Mouse (Mus musculus) thymus, adult 2 months (tissue): ENCODE data around the gene Slc7a4. TPM values are rescaled to one million over a fixed set of nuclear protein-coding genes. Genes with fewer than 3 reads are reported as not detected.
"Not testable (repeated sequence)": the region's sequence is repeated elsewhere in the genome, so short reads cannot be mapped to it uniquely, and the experiment has no call there.

Source experiments
- DNase-seq: peaks from one replicate; pipeline ENCODE4 v3.0.0; 2021
- H3K27ac ChIP-seq: fragments of 200-500 bp; 2 replicates; pipeline ENCODE4 v1.5.1; 2012; ENCODE audit warnings: low read length, control low read depth; ENCODE audit not compliant: control insufficient read depth, insufficient read depth
- H3K27me3 ChIP-seq: fragments of 200-500 bp; 2 replicates; pipeline ENCODE4 v1.6.1; 2012; ENCODE audit warnings: mild to moderate bottlenecking, low read length, moderate library complexity, mixed read lengths; ENCODE audit not compliant: control insufficient read depth, insufficient read depth
- H3K36me3 ChIP-seq: fragments of 200-500 bp; 2 replicates; pipeline ENCODE4 v1.6.1; 2012; ENCODE audit warnings: mild to moderate bottlenecking, low read length, moderate library complexity; ENCODE audit not compliant: control insufficient read depth, insufficient read depth
- H3K4me1 ChIP-seq: fragments of 200-500 bp; replicated peaks from 2 replicates; pipeline ENCODE4 v1.6.1; 2012; ENCODE audit warnings: low read length; ENCODE audit not compliant: control insufficient read depth, insufficient read depth
- H3K4me3 ChIP-seq: fragments of 200-500 bp; 2 replicates; pipeline ENCODE4 v1.5.1; 2012; ENCODE audit warnings: mild to moderate bottlenecking, low read length, control low read depth, moderate library complexity; ENCODE audit not compliant: control insufficient read depth, insufficient read depth
- CTCF ChIP-seq: fragments of 200-500 bp; IDR thresholded peaks from 2 replicates; pipeline ENCODE4 v1.5.1; 2012; ENCODE audit warnings: mild to moderate bottlenecking, control low read depth, low read length, moderate library complexity, borderline replicate concordance; ENCODE audit not compliant: control insufficient read depth, poor library complexity, insufficient read depth; ENCODE audit errors: extremely low read depth
- POLR2A ChIP-seq: fragments of 200-500 bp; IDR thresholded peaks from 2 replicates; pipeline ENCODE4 v1.6.1; 2012; ENCODE audit warnings: mild to moderate bottlenecking, low read length, control low read depth, moderate library complexity; ENCODE audit not compliant: control insufficient read depth, poor library complexity, insufficient read depth; ENCODE audit errors: extremely low read depth
- WGBS: fragments of 180-500 bp; shearing (Covaris S2); methylation state at CpG from one replicate; pipeline ENCODE4 v1.1.7; 2018; 5-methylcytosine and 5-hydroxymethylcytosine counted together
- polyA plus RNA-seq: library from polyadenylated mRNA; depleted of rRNA; stranded (reverse); fragments of >200 nt; gene quantifications from 2 replicates; pipeline ENCODE4 v1.2.3, GENCODE M21; 2012

Slc7a4 gene
- polyA plus RNA-seq, 1 experiment, result 6.5 TPM

GRCm38 (mm10) chr16:17617922-17618565 lies 35.0 kb upstream of the Slc7a4 start:
- H3K27ac ChIP-seq, result no peak overlapping the region
- peak; percentile 65 for DNase-seq
- 26% methylated on average over 13 of the region's 13 CpGs for WGBS

DNA sequence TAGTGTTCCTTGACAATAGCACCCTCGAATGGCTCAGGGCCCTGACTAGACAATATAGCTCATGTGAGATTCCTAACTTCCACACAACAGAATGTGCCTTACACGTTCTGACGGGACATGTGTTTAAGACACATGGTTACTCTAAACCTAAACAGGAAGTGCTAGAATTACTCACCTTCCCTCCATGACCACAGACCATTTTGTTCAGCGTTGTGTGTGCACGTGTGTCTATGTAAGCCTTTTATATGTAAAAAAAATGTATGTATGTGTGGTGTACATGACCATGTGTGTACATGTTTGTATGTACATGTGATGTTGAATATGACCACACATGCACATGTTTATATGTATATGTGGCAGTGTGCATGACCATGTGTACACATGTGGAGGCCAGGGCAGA lies 33.2 kb upstream of the Slc7a4 start:
- DNase-seq, result no peak
- WGBS, result 51% methylated on average over 5 of the region's 5 CpGs
- Histone ChIP-seq H3K4me3 (no peak overlapping the region), H3K27ac (no peak overlapping the region), H3K4me1 (peaks cover 4% of the 10 kb centered on the region), H3K36me3 (no peaks in the 10 kb centered on the region), H3K27me3 (no peaks in the 10 kb centered on the region)
- TF ChIP-seq POLR2A (no peak), CTCF (no peak)

More at GRCm38 (mm10) chr16:17617922-17618565, 35.0 kb upstream of the Slc7a4 start:
- H3K36me3 ChIP-seq, result peaks cover 4% of the 10 kb centered on the region
- H3K4me1 ChIP-seq, result peaks cover 4% of the 10 kb centered on the region
- no peaks in the 10 kb centered on the region for H3K27me3 ChIP-seq
- H3K4me3 ChIP-seq, result no peak overlapping the region
- TF ChIP-seq POLR2A, result no peak
- TF ChIP-seq CTCF, result peak; percentile 87; the same call in 1 of the 2 replicates

GRCm38 (mm10) chr16:17614740-17615139 lies 31.7 kb upstream of the Slc7a4 start:
- H3K4me1 ChIP-seq, H3K36me3 ChIP-seq, H3K4me3 ChIP-seq, H3K27me3 ChIP-seq, DNase-seq, H3K27ac ChIP-seq: not testable (repeated sequence)
- 90% methylated on average over 6 of the region's 6 CpGs for WGBS

- H3K27ac ChIP-seq, result no peak overlapping the region
- no peaks in the 10 kb centered on the region for H3K36me3 ChIP-seq
- WGBS, result 61% methylated on average over 4 of the region's 4 CpGs
- no peaks in the 10 kb centered on the region for H3K27me3 ChIP-seq
- DNase-seq, result no peak
- no peaks in the 10 kb centered on the region for H3K4me1 ChIP-seq
- TF ChIP-seq CTCF, result no peak
- TF ChIP-seq POLR2A, result no peak
- H3K4me3 ChIP-seq, result no peak overlapping the region
Measured at GRCm38 (mm10) chr16:17611383-17611782, 28.4 kb upstream of the Slc7a4 start.

- Histone ChIP-seq H3K27ac (no peak overlapping the region), H3K36me3 (no peaks in the 10 kb centered on the region), H3K4me1 (no peaks in the 10 kb centered on the region), H3K4me3 (no peak overlapping the region), H3K27me3 (no peaks in the 10 kb centered on the region)
- WGBS, result 87% methylated on average over 5 of the region's 5 CpGs
- no peak for DNase-seq
- TF ChIP-seq POLR2A, result no peak
- TF ChIP-seq CTCF, result no peak
Measured at GRCm38 (mm10) chr16:17605684-17606083, 22.7 kb upstream of the Slc7a4 start.

DNA sequence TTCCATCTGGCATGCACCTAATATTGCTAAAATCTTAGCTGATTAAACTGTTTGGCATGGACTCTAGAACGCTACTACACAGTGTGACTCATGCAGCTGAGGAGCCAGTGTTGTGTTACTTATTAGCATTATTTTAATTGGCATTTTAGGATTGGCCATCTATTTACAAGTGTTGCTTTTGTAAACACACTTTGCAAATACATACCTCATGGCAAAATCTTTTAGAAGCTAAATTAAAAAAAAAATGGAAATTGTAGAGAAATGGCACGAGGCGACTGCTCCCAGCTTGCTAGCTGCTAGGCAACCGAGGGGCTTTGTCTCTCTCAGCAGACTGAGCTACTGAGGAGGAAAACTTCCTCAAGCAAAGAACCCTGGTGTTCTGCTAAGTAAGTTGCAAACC lies 21.9 kb upstream of the Slc7a4 start:
- no peaks in the 10 kb centered on the region for H3K36me3 ChIP-seq
- WGBS, result 80% methylated on average over 4 of the region's 4 CpGs
- no peak for TF ChIP-seq CTCF
- no peak for TF ChIP-seq POLR2A
- no peaks in the 10 kb centered on the region for H3K27me3 ChIP-seq
- no peak overlapping the region for H3K27ac ChIP-seq
- H3K4me1 ChIP-seq, result no peaks in the 10 kb centered on the region
- no peak for DNase-seq
- H3K4me3 ChIP-seq, result no peak overlapping the region

- Histone ChIP-seq H3K27me3 (no peaks in the 10 kb centered on the region), H3K4me1 (no peaks in the 10 kb centered on the region), H3K36me3 (no peaks in the 10 kb centered on the region), H3K27ac (no peak overlapping the region), H3K4me3 (no peak overlapping the region)
- DNase-seq, result no peak
- TF ChIP-seq POLR2A (no peak), CTCF (no peak)
- 64% methylated on average over 3 of the region's 3 CpGs for WGBS
Measured at GRCm38 (mm10) chr16:17600944-17601562, 18.0 kb upstream of the Slc7a4 start.
